Mouse (Mus musculus) forebrain, embryonic 15.5 days (tissue): ENCODE data around the gene B4galt1. TPM values are rescaled to one million over a fixed set of nuclear protein-coding genes. Genes with fewer than 3 reads are reported as not detected.

ENCODE experiments used
- ATAC-seq: fragments of 200-750 bp; cut with Nextera tagmentation; replicated peaks from 2 replicates; pipeline ENCODE4 v1.8.0; 2017; ENCODE audit warnings: mild to moderate bottlenecking, moderate TSS enrichment, moderate library complexity
- H3K27ac ChIP-seq: fragments of 300-500 bp; sonication (generic); replicated peaks from 2 replicates; pipeline ENCODE4 v1.5.1; 2015; ENCODE audit warnings: mild to moderate bottlenecking, inconsistent platforms
- H3K27me3 ChIP-seq: fragments of 300-500 bp; sonication (generic); 2 replicates; pipeline ENCODE4 v1.6.1; 2015; ENCODE audit warnings: inconsistent platforms
- H3K36me3 ChIP-seq: fragments of 300-500 bp; sonication (generic); 2 replicates; pipeline ENCODE4 v1.6.1; 2015; ENCODE audit warnings: mild to moderate bottlenecking, inconsistent platforms
- H3K4me1 ChIP-seq: fragments of 300-500 bp; sonication (generic); 2 replicates; pipeline ENCODE4 v1.6.1; 2015; ENCODE audit warnings: inconsistent platforms
- H3K4me2 ChIP-seq: fragments of 300-500 bp; sonication (generic); replicated peaks from 2 replicates; pipeline ENCODE4 v1.6.1; 2015; ENCODE audit warnings: mild to moderate bottlenecking, inconsistent platforms
- H3K4me3 ChIP-seq: fragments of 300-500 bp; sonication (generic); 2 replicates; pipeline ENCODE4 v1.5.1; 2015; ENCODE audit warnings: mild to moderate bottlenecking, inconsistent platforms
- H3K9ac ChIP-seq: fragments of 300-500 bp; sonication (generic); replicated peaks from 2 replicates; pipeline ENCODE4 v1.6.1; 2015; ENCODE audit warnings: mild to moderate bottlenecking, inconsistent platforms
- H3K9me3 ChIP-seq: fragments of 300-500 bp; sonication (generic); 2 replicates; pipeline ENCODE4 v1.6.1; 2016; ENCODE audit warnings: inconsistent platforms
- WGBS: fragments of 180-500 bp; shearing (Covaris S2); methylation state at CpG from one replicate; pipeline ENCODE4 v1.1.7; 2015; ENCODE audit warnings: mixed read lengths; 5-methylcytosine and 5-hydroxymethylcytosine counted together
- polyA plus RNA-seq: library from polyadenylated mRNA; unstranded; fragments of >200 nt; fragmentation: Nextera tagmentation; extraction: Ambion mirVana; gene quantifications from 2 replicates; pipeline ENCODE4 v1.2.1, GENCODE M21; 2015

B4galt1 gene
- polyA plus RNA-seq, 1 experiment from 2014 or later, result 7.3 TPM

DNA sequence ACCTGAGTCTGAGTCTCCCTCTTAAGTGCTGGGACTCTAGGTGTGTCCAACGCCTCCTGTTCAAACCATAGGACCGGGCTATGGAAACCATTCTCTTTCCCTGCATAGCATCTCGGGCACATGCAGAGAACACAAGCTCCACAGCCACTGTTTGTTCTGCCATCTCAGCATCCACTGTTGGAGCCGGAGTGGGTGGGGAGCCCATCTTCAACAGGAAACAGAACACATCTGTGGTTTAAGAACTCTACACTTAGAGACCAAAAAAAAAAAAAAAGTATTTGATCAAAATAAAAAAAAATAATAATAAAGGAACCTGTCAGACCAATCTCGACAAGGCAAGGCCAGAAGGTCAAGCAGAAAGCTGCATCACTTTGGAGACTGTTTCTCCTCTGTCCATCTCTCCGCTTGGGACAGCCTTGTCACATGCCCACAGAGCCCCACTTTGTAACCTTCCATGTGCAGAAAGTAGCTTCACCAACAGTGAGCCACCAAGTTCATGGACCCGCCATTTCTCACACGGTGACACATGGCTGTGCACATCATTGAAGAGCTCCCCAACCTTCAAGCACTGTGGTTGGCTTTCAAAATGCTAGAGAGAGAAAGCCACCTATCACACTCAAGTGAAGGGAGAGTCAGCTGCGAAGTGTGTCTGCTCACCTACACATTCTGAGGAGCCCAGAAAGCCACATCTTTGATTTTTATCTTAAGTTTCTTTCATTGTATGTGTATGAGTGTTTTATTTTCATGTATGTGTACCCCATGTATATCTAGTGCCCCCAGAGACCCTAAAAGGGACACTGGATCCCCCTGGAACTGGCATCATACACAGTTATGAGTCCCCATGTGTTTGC lies 20.2 kb downstream of the B4galt1 start:
- 94% methylated on average over 9 of the region's 9 CpGs for WGBS
- H3K27me3 ChIP-seq, result no peaks in the 10 kb centered on the region

DNA sequence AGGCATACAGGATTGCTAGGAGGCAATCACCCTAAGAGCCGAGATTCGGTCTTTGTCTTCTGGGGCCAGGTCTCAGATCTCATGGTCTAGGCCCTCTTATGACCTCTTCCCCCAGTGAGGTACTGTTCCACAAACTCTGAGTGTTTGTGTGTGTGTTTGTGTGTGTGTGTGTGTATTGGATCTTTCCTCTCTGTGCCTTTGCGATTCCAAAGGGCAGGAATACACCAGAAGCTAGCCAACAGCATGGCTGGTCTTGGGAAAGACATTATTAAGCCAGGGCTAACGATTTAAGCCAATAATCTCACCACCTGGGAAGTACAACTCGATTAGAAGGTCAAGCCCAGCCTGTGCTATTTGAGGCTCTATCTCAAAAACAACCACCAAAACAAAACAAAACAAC lies 23.3 kb downstream of the B4galt1 start:
- no peaks in the 10 kb centered on the region for H3K36me3 ChIP-seq
- no peak overlapping the region for H3K9ac ChIP-seq
- H3K27ac ChIP-seq, result no peak overlapping the region
- no peaks in the 10 kb centered on the region for H3K4me1 ChIP-seq
- no peak for ATAC-seq
- 80% methylated on average over 5 of the region's 5 CpGs for WGBS
- no peaks in the 10 kb centered on the region for H3K27me3 ChIP-seq
- no peak overlapping the region for H3K4me3 ChIP-seq
- H3K4me2 ChIP-seq, result no peak overlapping the region
- H3K9me3 ChIP-seq, result no peaks in the 10 kb centered on the region

More for the DNA sequence above, 20.2 kb downstream of the B4galt1 start:
- ATAC-seq, result no peak
- Histone ChIP-seq H3K4me3 (no peak overlapping the region), H3K36me3 (no peaks in the 10 kb centered on the region), H3K4me1 (peaks cover 10% of the 10 kb centered on the region), H3K9me3 (no peaks in the 10 kb centered on the region), H3K27ac (no peak overlapping the region), H3K4me2 (no peak overlapping the region), H3K9ac (no peak overlapping the region)

DNA sequence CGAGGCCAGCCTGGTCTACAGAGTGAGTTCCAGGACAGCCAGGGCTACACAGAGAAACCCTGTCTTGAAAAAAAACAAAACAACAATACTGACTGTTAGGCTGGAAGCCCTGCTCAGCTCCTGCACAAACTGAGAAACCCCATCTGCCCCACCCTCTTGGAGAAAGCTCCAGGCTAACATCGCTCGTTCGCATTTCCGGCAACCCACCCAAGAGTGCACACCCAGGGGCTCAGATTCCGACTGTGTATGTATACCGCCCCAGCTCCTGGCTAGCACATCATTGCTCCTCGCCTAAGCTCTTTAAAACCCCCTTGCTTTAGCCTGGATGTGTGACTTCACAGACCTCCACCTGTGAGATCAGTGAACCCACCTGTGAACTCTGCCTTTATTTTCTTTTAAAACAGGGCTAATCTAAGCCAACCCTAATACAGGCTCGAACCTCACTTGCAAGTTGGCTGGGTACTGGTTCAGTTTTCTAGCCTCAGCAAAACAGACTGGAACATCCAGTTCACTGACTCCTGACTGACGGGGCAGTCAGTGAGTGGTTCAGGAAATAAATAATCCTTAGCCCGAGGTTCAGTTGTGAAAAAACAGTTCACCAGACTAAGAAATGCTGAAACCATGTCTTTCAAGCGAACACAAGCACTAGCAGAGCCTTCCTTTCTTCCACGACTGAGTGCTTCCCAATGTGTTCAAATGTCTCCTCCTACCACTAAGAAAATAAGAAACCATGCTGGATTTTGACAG lies 24.0 kb downstream of the B4galt1 start:
- Histone ChIP-seq H3K36me3 (no peaks in the 10 kb centered on the region), H3K9ac (no peak overlapping the region), H3K27ac (no peak overlapping the region), H3K27me3 (no peaks in the 10 kb centered on the region), H3K4me3 (no peak overlapping the region), H3K4me2 (no peak overlapping the region), H3K4me1 (no peaks in the 10 kb centered on the region), H3K9me3 (no peaks in the 10 kb centered on the region)
- ATAC-seq, result no peak
- WGBS, result 87% methylated on average over 13 of the region's 13 CpGs

DNA sequence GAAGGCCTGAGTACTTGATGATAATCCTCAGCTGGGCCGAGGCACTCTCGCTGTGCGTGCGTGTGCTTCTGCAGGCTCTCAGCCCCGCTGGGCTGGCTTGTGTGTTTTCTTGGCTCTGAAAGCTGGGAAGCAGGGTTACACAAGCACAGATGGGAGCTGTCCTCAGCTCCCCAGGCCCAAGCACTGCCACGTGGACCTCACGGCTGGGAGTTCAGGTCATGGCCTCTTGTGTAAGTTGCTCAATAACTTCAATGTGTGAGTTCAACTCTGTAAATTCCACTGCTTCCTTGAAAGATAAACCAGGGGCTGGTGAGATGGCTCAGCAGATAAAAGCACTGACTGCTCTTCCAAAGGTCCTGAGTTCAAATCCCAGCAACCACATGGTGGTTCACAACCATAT lies 24.9 kb downstream of the B4galt1 start:
- Histone ChIP-seq H3K27me3 (no peaks in the 10 kb centered on the region), H3K27ac (no peak overlapping the region), H3K4me1 (no peaks in the 10 kb centered on the region), H3K36me3 (no peaks in the 10 kb centered on the region), H3K9me3 (no peaks in the 10 kb centered on the region), H3K4me2 (no peak overlapping the region), H3K4me3 (no peak overlapping the region), H3K9ac (no peak overlapping the region)
- whole genome bisulfite sequencing, result 94% methylated on average over 7 of the region's 7 CpGs
- no peak for ATAC-seq

DNA sequence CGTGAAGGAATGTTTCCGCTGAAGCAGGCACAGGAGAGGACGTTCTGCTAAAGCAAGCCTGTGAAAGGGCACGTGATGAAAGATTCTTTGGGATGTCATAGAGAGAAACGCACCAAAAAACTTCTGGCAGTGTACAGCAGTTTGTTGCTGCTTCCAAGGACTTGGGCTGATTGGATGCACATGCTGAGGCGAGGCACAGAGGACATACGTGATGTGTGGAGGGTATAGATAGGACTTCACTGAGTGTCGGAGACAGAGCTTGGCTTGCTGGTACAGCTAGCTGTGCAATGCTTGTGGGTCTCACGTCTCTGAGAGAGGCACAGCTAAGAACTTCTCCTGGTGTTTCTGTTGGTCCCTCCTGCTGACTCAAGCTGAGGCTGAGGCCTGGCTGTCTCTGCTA lies 25.9 kb downstream of the B4galt1 start:
- no peak for ATAC-seq
- Histone ChIP-seq H3K27ac (no peak overlapping the region), H3K27me3 (no peaks in the 10 kb centered on the region), H3K9ac (no peak overlapping the region), H3K4me1 (no peaks in the 10 kb centered on the region), H3K4me3 (no peak overlapping the region), H3K9me3 (no peaks in the 10 kb centered on the region), H3K36me3 (no peaks in the 10 kb centered on the region), H3K4me2 (no peak overlapping the region)
- WGBS, result 92% methylated on average over 9 of the region's 9 CpGs

DNA sequence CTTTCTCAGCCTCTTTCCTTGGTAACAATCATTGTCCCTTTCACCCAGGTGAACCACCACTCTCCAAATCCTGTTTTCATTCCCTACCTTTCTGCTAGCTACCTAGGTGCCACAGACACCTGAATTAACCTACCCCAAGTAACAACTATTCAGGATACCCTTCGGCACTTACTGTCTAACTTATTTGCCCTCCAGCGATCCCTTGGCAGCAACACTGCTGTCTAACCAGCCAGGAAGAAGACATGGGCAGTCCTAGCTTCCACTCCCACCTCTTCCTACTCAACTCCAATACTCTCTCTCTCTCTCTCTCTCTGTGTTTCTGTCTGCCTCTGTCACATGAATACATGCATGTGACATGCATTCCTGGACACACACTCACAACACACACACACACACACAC lies 27.0 kb downstream of the B4galt1 start:
- Histone ChIP-seq H3K36me3 (no peaks in the 10 kb centered on the region), H3K9me3 (no peaks in the 10 kb centered on the region), H3K4me3 (no peak overlapping the region), H3K9ac (no peak overlapping the region), H3K27me3 (no peaks in the 10 kb centered on the region), H3K27ac (no peak overlapping the region), H3K4me2 (no peak overlapping the region), H3K4me1 (no peaks in the 10 kb centered on the region)
- no peak for ATAC-seq
- WGBS, result 88% methylated on average over 2 of the region's 2 CpGs

DNA sequence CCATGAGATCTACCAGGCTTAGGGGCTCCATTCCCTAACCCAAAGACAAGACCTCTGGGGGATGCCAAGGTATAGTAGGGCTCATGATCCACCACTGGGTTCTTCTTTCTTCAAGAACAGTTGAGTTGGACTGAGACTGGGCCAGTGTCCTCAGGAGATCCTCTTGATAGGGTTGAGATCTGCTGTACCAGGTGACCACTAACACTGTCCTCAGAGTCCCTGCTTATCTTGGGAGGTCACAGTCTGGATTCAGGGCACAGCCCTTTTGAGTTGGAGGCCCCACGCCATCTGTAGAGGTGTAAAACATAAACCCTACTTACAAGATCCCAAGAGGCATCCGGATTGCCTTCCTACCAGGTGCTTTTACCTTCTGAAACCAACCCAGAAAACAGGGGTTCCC lies 27.8 kb downstream of the B4galt1 start:
- Histone ChIP-seq H3K9me3 (no peaks in the 10 kb centered on the region), H3K27ac (no peak overlapping the region), H3K4me2 (no peak overlapping the region), H3K27me3 (no peaks in the 10 kb centered on the region), H3K36me3 (no peaks in the 10 kb centered on the region), H3K4me1 (no peaks in the 10 kb centered on the region), H3K9ac (no peak overlapping the region), H3K4me3 (no peak overlapping the region)
- ATAC-seq, result no peak
- 98% methylated on average over 2 of the region's 2 CpGs for WGBS

DNA sequence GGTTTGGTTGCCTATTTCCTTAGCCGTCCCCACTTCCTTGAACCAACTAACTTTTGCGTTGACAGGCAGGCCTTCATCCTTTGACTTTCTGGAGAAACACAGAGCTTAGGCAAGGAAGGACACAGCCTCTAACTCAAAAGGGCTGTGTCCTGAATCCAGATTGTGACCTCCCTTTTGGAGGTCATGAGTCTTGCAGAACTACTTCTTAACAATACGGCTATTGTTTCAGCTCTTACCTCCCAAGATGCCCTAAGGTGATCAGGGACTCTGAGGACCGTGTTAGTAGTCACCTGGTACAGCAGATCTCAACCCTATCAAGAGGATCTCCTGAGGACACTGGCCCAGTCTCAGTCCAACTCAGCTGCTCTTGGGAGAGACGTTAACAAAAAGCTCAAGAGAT lies 28.7 kb downstream of the B4galt1 start:
- Histone ChIP-seq H3K4me1 (no peaks in the 10 kb centered on the region), H3K27me3 (no peaks in the 10 kb centered on the region), H3K4me2 (no peak overlapping the region), H3K27ac (no peak overlapping the region), H3K36me3 (no peaks in the 10 kb centered on the region), H3K9me3 (no peaks in the 10 kb centered on the region), H3K9ac (no peak overlapping the region), H3K4me3 (no peak overlapping the region)
- WGBS, result 87% methylated on average over 5 of the region's 5 CpGs
- no peak for ATAC-seq

DNA sequence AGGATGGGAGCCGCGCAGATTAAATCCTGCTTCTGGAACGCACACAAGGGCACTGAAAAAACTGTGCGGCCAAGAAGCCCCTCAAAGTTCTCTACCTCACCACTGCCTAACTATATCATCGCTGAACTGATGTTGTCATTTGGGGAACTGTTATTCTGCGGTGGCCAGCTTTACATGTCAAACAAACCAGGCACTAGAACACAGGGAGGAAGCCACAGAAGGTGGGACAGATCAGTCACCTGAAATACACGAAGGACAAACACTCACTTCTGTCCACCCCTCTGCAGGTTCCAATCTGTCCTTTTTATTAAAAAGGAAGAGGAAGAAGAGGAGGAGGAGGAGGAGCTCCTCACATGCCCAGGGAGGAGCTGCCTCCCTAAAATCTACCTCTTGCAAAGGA lies 29.3 kb downstream of the B4galt1 start:
- Histone ChIP-seq H3K27ac (no peak overlapping the region), H3K4me1 (no peaks in the 10 kb centered on the region), H3K4me3 (no peak overlapping the region), H3K9ac (no peak overlapping the region), H3K4me2 (no peak overlapping the region), H3K9me3 (no peaks in the 10 kb centered on the region), H3K36me3 (no peaks in the 10 kb centered on the region), H3K27me3 (no peaks in the 10 kb centered on the region)
- ATAC-seq, result no peak
- 97% methylated on average over 7 of the region's 7 CpGs for WGBS

DNA sequence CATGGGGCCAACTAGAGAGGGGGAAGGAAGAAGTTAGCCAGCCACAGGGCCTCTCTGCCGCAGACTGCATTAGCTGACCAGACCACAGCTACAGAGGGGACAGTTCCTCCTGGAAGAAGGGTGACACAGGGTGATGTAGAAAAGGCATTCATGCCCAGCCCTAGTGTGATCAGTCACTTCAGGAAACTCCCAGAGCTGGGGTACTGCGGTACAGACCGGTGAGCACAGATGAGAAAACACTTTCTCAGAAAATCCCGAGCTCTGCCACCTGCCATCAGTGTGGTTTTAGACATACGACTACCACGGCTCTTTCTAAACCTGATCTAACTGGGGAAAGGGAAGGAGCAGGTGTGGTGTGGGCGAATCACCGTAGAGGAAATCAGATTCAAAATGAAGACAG lies 30.1 kb downstream of the B4galt1 start:
- 82% methylated on average over 8 of the region's 8 CpGs for WGBS
- Histone ChIP-seq H3K4me3 (no peak overlapping the region), H3K9me3 (no peaks in the 10 kb centered on the region), H3K36me3 (no peaks in the 10 kb centered on the region), H3K27me3 (no peaks in the 10 kb centered on the region), H3K27ac (no peak overlapping the region), H3K4me2 (no peak overlapping the region), H3K4me1 (no peaks in the 10 kb centered on the region), H3K9ac (no peak overlapping the region)
- ATAC-seq, result no peak

DNA sequence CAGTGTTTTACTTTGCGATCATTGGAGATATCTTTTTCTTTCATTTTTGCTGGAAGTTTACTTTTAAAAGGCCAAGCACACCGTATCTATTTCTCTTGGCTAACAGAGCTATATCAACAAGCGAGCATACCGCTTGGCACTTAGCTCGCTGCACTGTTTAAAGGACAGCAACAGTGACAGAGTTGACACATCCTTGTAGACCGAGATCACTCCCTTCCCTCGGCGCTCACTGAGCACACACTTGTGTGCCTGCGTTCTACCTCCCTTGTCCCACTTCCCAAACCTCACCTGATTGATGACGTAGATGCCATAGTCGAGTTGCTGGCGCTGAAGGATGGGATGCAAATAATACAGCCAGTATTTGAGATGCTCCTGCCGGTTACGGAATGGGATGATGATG lies 30.7 kb downstream of the B4galt1 start:
- H3K4me2 ChIP-seq, result no peak overlapping the region
- H3K27ac ChIP-seq, result no peak overlapping the region
- no peak for ATAC-seq
- H3K4me3 ChIP-seq, result no peak overlapping the region
- no peaks in the 10 kb centered on the region for H3K36me3 ChIP-seq
- no peak overlapping the region for H3K9ac ChIP-seq
- 93% methylated on average over 14 of the region's 14 CpGs for WGBS
- no peaks in the 10 kb centered on the region for H3K9me3 ChIP-seq
- no peaks in the 10 kb centered on the region for H3K4me1 ChIP-seq
- H3K27me3 ChIP-seq, result no peaks in the 10 kb centered on the region

DNA sequence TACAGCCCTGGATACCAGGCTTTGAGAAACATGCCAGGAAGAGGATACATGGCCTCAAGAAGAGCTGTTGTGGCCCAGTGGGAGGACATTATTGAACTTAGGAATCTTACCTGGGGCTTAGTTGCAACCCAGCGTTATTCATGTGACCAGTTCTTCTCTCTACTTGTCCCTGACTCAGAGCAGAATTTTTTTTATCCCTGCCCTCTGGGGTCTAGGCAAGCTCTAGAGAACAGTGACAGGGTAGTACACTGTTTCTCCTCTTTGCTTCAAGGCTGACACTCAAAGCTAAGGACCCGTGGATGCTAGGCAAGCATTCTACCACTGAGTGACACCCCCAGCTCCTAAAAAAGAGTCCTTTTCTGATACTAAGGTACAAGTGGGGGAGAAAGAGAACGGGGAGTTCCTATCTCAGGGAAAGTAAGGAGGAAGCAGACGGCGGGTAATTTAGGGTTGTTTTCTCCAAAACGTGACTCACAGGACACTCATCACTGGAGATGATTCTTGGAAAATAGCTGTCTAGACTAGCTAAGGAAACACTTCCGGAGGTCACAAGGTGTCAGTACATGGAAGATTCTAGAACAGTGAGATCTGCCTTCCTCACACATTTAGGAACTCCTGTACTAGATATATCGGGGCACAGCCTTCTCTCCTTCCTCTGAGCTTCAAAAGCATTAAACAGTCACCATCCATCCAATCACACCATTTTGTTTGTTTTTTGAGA lies 32.3 kb downstream of the B4galt1 start:
- H3K27me3 ChIP-seq, result no peaks in the 10 kb centered on the region
- H3K4me1 ChIP-seq, result no peaks in the 10 kb centered on the region
- H3K27ac ChIP-seq, result no peak overlapping the region
- no peak overlapping the region for H3K9ac ChIP-seq
- no peak for ATAC-seq
- 87% methylated on average over 8 of the region's 8 CpGs for WGBS
- H3K4me2 ChIP-seq, result no peak overlapping the region
- H3K4me3 ChIP-seq, result no peak overlapping the region
- no peaks in the 10 kb centered on the region for H3K9me3 ChIP-seq
- H3K36me3 ChIP-seq, result no peaks in the 10 kb centered on the region
